Mouse (Mus musculus): Measurements from ENCODE around the gene Inca1. TPM values are rescaled to one million over a fixed set of nuclear protein-coding genes. Genes with fewer than 3 reads are reported as not detected.

Inca1 gene
- total and polyA plus RNA-seq, 2 experiments from 2014 or later, result 0.94 to 2.3 TPM

DNA sequence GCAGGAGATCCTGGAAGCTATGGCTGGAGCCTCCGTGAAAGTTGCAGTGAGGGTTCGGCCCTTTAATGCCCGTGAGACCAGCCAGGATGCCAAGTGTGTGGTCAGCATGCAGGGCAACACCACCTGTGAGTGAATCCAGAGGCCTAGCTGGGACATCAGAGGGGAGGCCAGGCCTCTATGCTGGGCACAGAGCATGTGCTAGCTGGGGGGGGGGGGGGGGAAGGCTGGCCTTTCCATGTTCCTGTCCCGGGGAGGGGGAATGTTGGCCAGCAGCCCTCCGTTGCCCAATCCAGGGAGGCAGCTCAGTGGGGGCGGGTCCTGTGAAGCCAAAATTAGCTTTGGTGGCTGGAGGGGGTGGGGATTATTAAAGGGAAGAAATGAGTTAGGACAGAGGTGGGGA lies 2.8 kb upstream of the Inca1 start:
- DNase-seq (ENCODE audit: low spot score), result no peak
- 52% methylated on average over 6 of the region's 6 CpGs for WGBS
- H3K27me3 ChIP-seq (ENCODE audit: insufficient read depth, low read length), result no peaks in the 10 kb centered on the region
- ATAC-seq, result no peak
- peaks cover 14% of the 10 kb centered on the region for H3K4me1 ChIP-seq (ENCODE audit: insufficient read depth, low read length)
- H3K27ac ChIP-seq, result no peak overlapping the region; the same call in 1 of the 2 replicates
- no peak overlapping the region for H3K4me3 ChIP-seq (ENCODE audit: low read length)
- no peak overlapping the region for H3K9ac ChIP-seq (replicated peaks; ENCODE audit: low read length)
- H3K4me2 ChIP-seq (ENCODE audit: low read depth, low read length), result peak overlapping the region; percentile 94; the same call in 1 of the 2 replicates
- no peaks in the 10 kb centered on the region for H3K9me3 ChIP-seq (ENCODE audit: low read length)
- no peak for TF ChIP-seq CTCF (IDR thresholded peaks at IDR 0.05; ENCODE audit: low read depth)
- H3K36me3 ChIP-seq (ENCODE audit: insufficient read depth, low read length), result peaks cover 29% of the 10 kb centered on the region

DNA sequence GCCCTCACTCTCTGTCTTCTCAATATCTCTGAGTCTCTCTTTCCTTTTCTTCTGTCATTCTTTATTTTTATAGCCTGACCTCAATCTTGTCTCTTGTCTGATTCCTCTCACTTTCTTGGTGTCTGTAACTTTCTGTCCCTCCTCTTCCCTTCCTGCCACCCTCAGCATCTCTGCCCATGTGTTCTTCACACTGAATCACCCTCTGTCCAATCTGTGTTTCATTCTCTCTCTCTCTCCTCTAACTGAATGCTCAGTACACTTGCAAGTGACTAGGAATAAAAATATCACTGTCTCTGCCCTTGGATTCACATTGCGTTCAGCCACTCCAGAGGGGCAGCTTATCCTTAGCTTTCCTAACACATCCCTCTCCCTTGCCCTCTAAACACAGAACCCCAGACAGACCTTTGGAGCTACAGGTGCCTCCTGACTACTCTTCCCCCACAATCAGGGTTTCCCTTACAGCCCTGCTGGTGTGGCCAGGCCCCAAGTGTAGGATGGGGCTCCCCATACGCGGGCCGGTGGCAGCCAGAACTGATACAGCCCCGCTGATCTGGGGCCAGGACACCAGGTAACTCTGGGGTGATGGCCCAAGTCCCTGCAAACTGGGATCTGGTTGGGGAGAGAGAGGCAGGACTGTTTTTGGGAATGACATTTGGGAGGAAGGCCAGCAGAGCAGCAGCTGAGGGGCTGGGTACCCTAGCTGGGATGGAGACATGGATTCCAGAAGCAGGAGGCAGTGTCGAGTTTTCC lies 2.2 kb upstream of the Inca1 start:
- DNase-seq (ENCODE audit: low spot score) (no peak), ATAC-seq (no peak)
- H3K4me1 ChIP-seq (ENCODE audit: insufficient read depth, low read length), result peaks cover 14% of the 10 kb centered on the region
- WGBS, result 81% methylated on average over 6 of the region's 6 CpGs
- peaks cover 27% of the 10 kb centered on the region for H3K36me3 ChIP-seq (ENCODE audit: insufficient read depth, low read length)
- no peaks in the 10 kb centered on the region for H3K9me3 ChIP-seq (ENCODE audit: low read length)
- H3K27ac ChIP-seq, result no peak overlapping the region; the same call in 1 of the 2 replicates
- no peak overlapping the region for H3K4me3 ChIP-seq (ENCODE audit: low read length)
- peak overlapping the region; percentile 94 for H3K4me2 ChIP-seq (ENCODE audit: low read depth, low read length)
- no peak for TF ChIP-seq CTCF (IDR thresholded peaks at IDR 0.05; ENCODE audit: low read depth)
- H3K27me3 ChIP-seq (ENCODE audit: insufficient read depth, low read length), result no peaks in the 10 kb centered on the region
- peak overlapping the region; percentile 90; the same call in 1 of the 2 replicates for H3K9ac ChIP-seq (replicated peaks; ENCODE audit: low read length)

DNA sequence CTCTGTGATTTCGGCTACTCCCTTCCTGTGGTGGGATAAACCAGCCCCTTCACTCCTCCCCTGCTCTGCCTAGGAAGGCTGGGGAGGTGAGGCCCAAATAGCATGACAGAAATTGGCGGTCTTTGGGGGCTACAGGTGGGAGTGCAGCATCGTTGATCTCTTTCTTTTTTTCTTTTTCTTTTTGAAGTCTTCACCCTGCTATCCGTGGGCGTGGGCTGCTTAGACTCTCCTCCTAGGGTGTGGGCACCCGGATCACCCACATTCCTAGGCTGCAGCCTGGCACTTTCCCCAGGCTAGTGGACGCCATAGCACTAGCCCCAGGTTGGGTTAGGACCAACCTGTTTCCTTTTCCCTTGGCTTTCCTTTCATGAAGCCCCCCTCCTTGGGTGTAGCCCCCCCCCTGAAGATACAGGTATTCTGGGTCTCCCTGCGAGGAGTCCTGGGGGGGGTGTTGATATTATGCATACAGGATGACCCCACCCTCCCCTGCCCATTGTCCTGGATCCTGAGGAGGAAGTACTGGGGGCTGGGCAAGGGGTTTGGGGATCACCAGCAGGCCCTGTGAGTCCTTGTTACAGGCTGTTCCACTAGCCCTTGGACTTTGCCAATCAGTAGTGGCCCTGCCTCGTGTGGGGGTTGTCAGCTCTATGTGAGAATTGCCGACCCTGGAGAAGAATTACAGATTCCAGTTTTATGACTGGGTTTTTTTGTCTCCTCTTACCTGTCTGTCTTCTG lies 1.4 kb upstream of the Inca1 start:
- WGBS, result 12% methylated on average over 10 of the region's 10 CpGs
- DNase-seq (ENCODE audit: low spot score) (no peak), ATAC-seq (no peak)
- H3K27ac ChIP-seq, result no peak overlapping the region; the same call in 1 of the 2 replicates
- TF ChIP-seq CTCF (IDR thresholded peaks at IDR 0.05; ENCODE audit: low read depth), result no peak
- peak overlapping the region; percentile 90 for H3K9ac ChIP-seq (replicated peaks; ENCODE audit: low read length)
- H3K9me3 ChIP-seq (ENCODE audit: low read length), result no peaks in the 10 kb centered on the region
- peaks cover 20% of the 10 kb centered on the region for H3K36me3 ChIP-seq (ENCODE audit: insufficient read depth, low read length)
- H3K4me2 ChIP-seq (ENCODE audit: low read depth, low read length), result peak overlapping the region; percentile 94
- peak overlapping the region; percentile 77 for H3K4me3 ChIP-seq (ENCODE audit: low read length)
- H3K4me1 ChIP-seq (ENCODE audit: insufficient read depth, low read length), result peaks cover 14% of the 10 kb centered on the region
- no peaks in the 10 kb centered on the region for H3K27me3 ChIP-seq (ENCODE audit: insufficient read depth, low read length)

DNA sequence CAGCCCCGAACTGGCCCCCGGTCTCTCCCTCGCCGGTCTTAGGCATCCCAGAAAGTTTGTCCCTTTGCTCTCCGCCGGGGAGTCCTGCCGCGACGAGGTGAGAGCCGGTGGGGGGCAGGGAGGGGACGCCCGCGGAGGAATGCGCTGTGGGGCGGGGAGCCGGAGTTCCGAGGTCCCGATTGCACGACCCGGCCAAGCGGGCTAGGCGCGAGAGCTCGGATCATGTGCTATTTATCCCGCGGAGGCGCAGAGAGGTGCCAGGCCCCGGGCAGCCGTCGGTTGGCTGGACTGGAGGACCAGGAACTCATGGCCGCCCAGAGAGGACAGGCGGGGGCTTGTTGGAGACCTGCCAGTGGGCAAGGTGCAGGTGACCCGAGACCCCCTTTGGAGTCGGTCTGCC lies 658 bp upstream of the Inca1 start:
- DNase-seq (ENCODE audit: low spot score), result peak; percentile 48
- Histone ChIP-seq H3K9ac (replicated peaks; ENCODE audit: low read length) (peak overlapping the region; percentile 90), H3K36me3 (ENCODE audit: insufficient read depth, low read length) (peaks cover 12% of the 10 kb centered on the region), H3K27ac (peak overlapping the region; percentile 88), H3K9me3 (ENCODE audit: low read length) (no peaks in the 10 kb centered on the region), H3K4me1 (ENCODE audit: insufficient read depth, low read length) (peaks cover 14% of the 10 kb centered on the region), H3K4me2 (ENCODE audit: low read depth, low read length) (peak overlapping the region; percentile 94), H3K4me3 (ENCODE audit: low read length) (peak overlapping the region; percentile 77), H3K27me3 (ENCODE audit: insufficient read depth, low read length) (no peaks in the 10 kb centered on the region)
- WGBS, result 1% methylated on average over 34 of the region's 34 CpGs
- no peak for TF ChIP-seq CTCF (IDR thresholded peaks at IDR 0.05; ENCODE audit: low read depth)
- ATAC-seq, result no peak

DNA sequence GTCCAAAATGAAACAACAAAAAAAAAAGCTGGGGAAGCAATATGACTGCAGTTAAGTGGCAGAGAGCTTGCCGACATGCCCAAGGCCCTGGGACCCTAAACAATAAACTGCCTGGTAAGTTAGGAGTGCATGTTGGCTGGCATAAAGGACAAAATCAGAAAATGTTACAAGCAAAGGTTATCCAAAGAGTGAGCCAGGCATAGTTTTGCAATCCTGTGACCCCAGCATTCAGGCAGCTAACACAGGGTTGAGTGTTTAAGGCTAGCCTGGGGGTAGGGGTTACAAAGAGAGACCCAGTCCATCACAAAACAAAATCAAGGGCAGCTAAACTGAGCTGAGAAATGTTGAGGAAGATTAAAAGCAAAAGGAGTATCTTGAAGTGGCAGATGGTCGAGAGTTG lies 904 bp downstream of the Inca1 start:
- no peaks in the 10 kb centered on the region for H3K27me3 ChIP-seq (ENCODE audit: insufficient read depth, low read length)
- TF ChIP-seq CTCF (IDR thresholded peaks at IDR 0.05; ENCODE audit: low read depth), result no peak
- no peak overlapping the region for H3K4me2 ChIP-seq (ENCODE audit: low read depth, low read length)
- no peak for DNase-seq (ENCODE audit: low spot score)
- H3K9ac ChIP-seq (replicated peaks; ENCODE audit: low read length), result no peak overlapping the region
- no peaks in the 10 kb centered on the region for H3K36me3 ChIP-seq (ENCODE audit: insufficient read depth, low read length)
- H3K4me1 ChIP-seq (ENCODE audit: insufficient read depth, low read length), result peaks cover 14% of the 10 kb centered on the region
- H3K4me3 ChIP-seq (ENCODE audit: low read length), result no peak overlapping the region
- no peaks in the 10 kb centered on the region for H3K9me3 ChIP-seq (ENCODE audit: low read length)
- no peak for ATAC-seq
- H3K27ac ChIP-seq, result no peak overlapping the region
- 76% methylated on average over 2 of the region's 2 CpGs for WGBS

- H3K27me3 ChIP-seq (ENCODE audit: insufficient read depth, low read length), result no peaks in the 10 kb centered on the region
Measured at GRCm38 (mm10) chr11:70697376-70697775, 2.6 kb downstream of the Inca1 start.

More at GRCm38 (mm10) chr11:70697376-70697775, 2.6 kb downstream of the Inca1 start:
- ATAC-seq (no peak), DNase-seq (ENCODE audit: low spot score) (no peak)
- no peaks in the 10 kb centered on the region for H3K9me3 ChIP-seq (ENCODE audit: low read length)
- no peak overlapping the region for H3K9ac ChIP-seq (replicated peaks; ENCODE audit: low read length)
- no peak overlapping the region for H3K27ac ChIP-seq
- 0 out of 2 replicates have a peak, but pooled peaks have one; percentile 9 for TF ChIP-seq CTCF (IDR thresholded peaks at IDR 0.05; ENCODE audit: low read depth)
- H3K4me3 ChIP-seq (ENCODE audit: low read length), result no peak overlapping the region
- 73% methylated on average over 3 of the region's 3 CpGs for WGBS
- H3K4me1 ChIP-seq (ENCODE audit: insufficient read depth, low read length), result peaks cover 14% of the 10 kb centered on the region
- H3K4me2 ChIP-seq (ENCODE audit: low read depth, low read length), result no peak overlapping the region
- no peaks in the 10 kb centered on the region for H3K36me3 ChIP-seq (ENCODE audit: insufficient read depth, low read length)
